ENCODE assay signal across 12 mouse cellular contexts in the genomic region with DNA sequence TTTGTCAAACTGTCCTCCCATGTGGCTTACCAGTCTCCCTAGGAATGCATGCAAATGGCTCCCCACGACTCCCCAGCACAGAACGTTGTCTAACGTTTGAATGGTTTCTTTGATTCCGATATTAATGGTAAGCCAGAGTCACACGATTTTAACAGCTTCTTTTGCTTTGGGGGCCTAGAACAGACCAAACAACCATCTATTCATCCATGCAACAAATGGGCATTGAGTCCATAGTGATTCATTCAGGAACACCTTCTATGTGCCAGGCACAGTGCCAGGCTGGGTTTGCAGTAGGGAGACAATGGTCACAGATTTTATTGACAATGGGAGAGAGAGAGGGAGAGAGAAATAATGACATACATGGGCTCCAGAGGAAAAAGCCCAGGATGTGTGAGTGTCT.
DNase-seq lines count a peak whose midpoint lies in the region; ATAC-seq and TF ChIP-seq lines count a peak whose summit lies in the region.
"Had no signal": no experiment of that assay in that cellular context is flagged by ENCODE, and none has a peak within 500 bp of the region (broad histone marks: within the 10 kb centered on the region; RNA-seq: fewer than 3 reads in every experiment).

No protein-coding gene starts in this region.

- no peak overlapping the region for H3K4me2 ChIP-seq in midbrain, embryonic 14.5 days (ENCODE audit: low read length)
- H3K4me2 ChIP-seq: heart, embryonic 11.5 days had no signal

- no peak; the same call in 1 of the 2 replicates for ATAC-seq in midbrain, embryonic 14.5 days (ENCODE audit: low FRiP score, low TSS enrichment)
- ATAC-seq: intestine, embryonic 16.5 days had no signal

- TF ChIP-seq POLR2A in lung, adult 2 months (IDR thresholded peaks at IDR 0.05; ENCODE audit: borderline replicate concordance, extremely low read depth, low read depth, low read length) = no peak

- H3K4me1 ChIP-seq in midbrain, embryonic 14.5 days (ENCODE audit: control insufficient read depth, insufficient read depth, low read length) = no peaks in the 10 kb centered on the region
- H3K4me1 ChIP-seq in midbrain, embryonic 10.5 days = no peaks in the 10 kb centered on the region
- no peaks in the 10 kb centered on the region; the same call in 1 of the 2 replicates for H3K4me1 ChIP-seq in lung, adult 2 months (ENCODE audit: control insufficient read depth, insufficient read depth, low read length)

- no peak overlapping the region for H3K27ac ChIP-seq in midbrain, embryonic 14.5 days (replicated peaks; ENCODE audit: low read depth, low read length)
- no peak overlapping the region for H3K27ac ChIP-seq in midbrain, embryonic 10.5 days (replicated peaks)
- H3K27ac ChIP-seq: macrophage had no signal

- H3K4me3 ChIP-seq in midbrain, embryonic 14.5 days (replicated peaks; ENCODE audit: low read depth, low read length) = no peak overlapping the region
- no peak overlapping the region for H3K4me3 ChIP-seq in midbrain, embryonic 10.5 days
- H3K4me3 ChIP-seq in lung, adult 2 months (replicated peaks; ENCODE audit: extremely low read depth, low read depth, low read length) = no peak overlapping the region

- WGBS in midbrain, embryonic 14.5 days = 53% methylated on average over 5 of the region's 5 CpGs
- 84% methylated on average over 5 of the region's 5 CpGs for WGBS in midbrain, embryonic 10.5 days
- 85% methylated on average over 5 of the region's 5 CpGs for WGBS in lung, adult 2 months

- TF ChIP-seq CTCF in lung, adult 2 months (IDR thresholded peaks at IDR 0.05; ENCODE audit: insufficient read depth, low read length) = no peak

- no peak overlapping the region for H3K9ac ChIP-seq in midbrain, embryonic 14.5 days (replicated peaks; ENCODE audit: low read length)

- H3K27me3 ChIP-seq in midbrain, embryonic 14.5 days (ENCODE audit: control insufficient read depth, insufficient read depth, low read length) = no peaks in the 10 kb centered on the region
- H3K27me3 ChIP-seq in midbrain, embryonic 10.5 days (ENCODE audit: low read depth, poor library complexity, severe bottlenecking) = no peaks in the 10 kb centered on the region

- no peaks in the 10 kb centered on the region for H3K9me3 ChIP-seq in midbrain, embryonic 14.5 days (ENCODE audit: control insufficient read depth, low read length)
- no peaks in the 10 kb centered on the region for H3K9me3 ChIP-seq in midbrain, embryonic 10.5 days (replicated peaks)

- peak; percentile 12 for DNase-seq in cerebellum, adult 11-12 months
- DNase-seq in cerebellum, postnatal 4 days (ENCODE audit: low spot score in 2 of 2) = no peak
- peak; percentile 53 for DNase-seq in midbrain, embryonic 14.5 days
- no peak for DNase-seq in midbrain, embryonic 10.5 days (ENCODE audit: low spot score)
- peak; percentile 17 to 71 for DNase-seq in left cerebral cortex, adult 8-10 months (ENCODE audit: low spot score in 2 of 2)
- peak; percentile 33 for DNase-seq in right cerebral cortex, postnatal 4 days
- no peak for DNase-seq in adrenal gland, adult 2 months
- DNase-seq in lung, adult 2 months = no peak
- DNase-seq: liver had no signal

- H3K36me3 ChIP-seq in midbrain, embryonic 14.5 days (ENCODE audit: control insufficient read depth, insufficient read depth, low read length) = no peaks in the 10 kb centered on the region
- no peaks in the 10 kb centered on the region for H3K36me3 ChIP-seq in midbrain, embryonic 10.5 days

Comparison
In these comparisons a context has a peak if more than half of its experiments do, and no peak if none do; other contexts are left out.
1. DNase-seq: peak in cerebellum, adult 11-12 months (single experiment), midbrain, embryonic 14.5 days (single experiment), left cerebral cortex, adult 8-10 months (2 of 2) and right cerebral cortex, postnatal 4 days (single experiment); none in cerebellum, postnatal 4 days (0 of 2), midbrain, embryonic 10.5 days (single experiment), adrenal gland, adult 2 months (single experiment) and lung, adult 2 months (single experiment).